Mouse (Mus musculus) ES-Bruce4 (cell line): Measurements from ENCODE around the gene C7.

Source experiments
- CTCF ChIP-seq: IDR thresholded peaks from one replicate; pipeline ENCODE4 v1.8.1; 2011; ENCODE audit warnings: low read depth, low read length
- POLR2A ChIP-seq: IDR thresholded peaks from one replicate; pipeline ENCODE4 v1.8.1; 2011; ENCODE audit warnings: low read length; ENCODE audit not compliant: insufficient read depth

GRCm38 (mm10) chr15:5081235-5081634 lies 17.7 kb upstream of the C7 start:
- TF ChIP-seq POLR2A (no peak), CTCF (no peak)
